Mouse (Mus musculus) thymus, adult 2 months (tissue): ENCODE data around the gene Abca17.

Experiments used
- CTCF ChIP-seq: fragments of 200-500 bp; IDR thresholded peaks from 2 replicates; pipeline ENCODE4 v1.5.1; 2012; ENCODE audit warnings: mild to moderate bottlenecking, control low read depth, low read length, moderate library complexity, borderline replicate concordance; ENCODE audit not compliant: control insufficient read depth, poor library complexity, insufficient read depth; ENCODE audit errors: extremely low read depth
- POLR2A ChIP-seq: fragments of 200-500 bp; IDR thresholded peaks from 2 replicates; pipeline ENCODE4 v1.6.1; 2012; ENCODE audit warnings: mild to moderate bottlenecking, low read length, control low read depth, moderate library complexity; ENCODE audit not compliant: control insufficient read depth, poor library complexity, insufficient read depth; ENCODE audit errors: extremely low read depth

GRCm38 (mm10) chr17:24260516-24260915 is 90.4 kb downstream of the Abca17 start:
- TF ChIP-seq CTCF = no peak
- TF ChIP-seq POLR2A = no peak
